ENCODE assay signal across 14 mouse cellular contexts in the genomic region with DNA sequence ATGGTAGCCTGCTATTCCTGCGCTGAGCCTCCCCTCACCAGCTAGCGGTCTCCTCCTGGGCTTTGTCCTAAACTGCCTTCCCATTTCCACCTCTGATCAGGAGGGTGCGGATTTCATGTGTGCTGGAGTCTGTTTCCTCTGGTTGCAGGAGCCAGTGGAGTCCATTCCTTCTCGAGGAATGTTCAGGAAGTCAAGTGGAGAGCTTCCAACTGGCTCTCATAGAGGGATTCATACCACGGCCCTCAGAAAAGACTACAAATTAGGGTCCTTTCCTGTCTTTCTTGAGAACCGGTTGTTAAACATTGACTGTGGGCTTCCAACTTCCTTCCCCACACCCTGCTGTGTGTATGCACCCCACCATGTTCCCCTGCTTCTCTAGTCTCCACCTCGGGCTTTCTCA.
DNase-seq lines count a peak whose midpoint lies in the region; ATAC-seq and TF ChIP-seq lines count a peak whose summit lies in the region.
"Had no signal": no experiment of that assay in that cellular context is flagged by ENCODE, and none has a peak within 500 bp of the region (broad histone marks: within the 10 kb centered on the region; RNA-seq: fewer than 3 reads in every experiment).

No protein-coding gene starts in this region.

- no peaks in the 10 kb centered on the region for H3K9me3 ChIP-seq in hindbrain, embryonic 12.5 days (replicated peaks)
- no peaks in the 10 kb centered on the region for H3K9me3 ChIP-seq in hindbrain, postnatal 0 days (ENCODE audit: low read length)
- H3K9me3 ChIP-seq in embryonic facial prominence, embryonic 13.5 days = no peaks in the 10 kb centered on the region
- H3K9me3 ChIP-seq in limb, embryonic 12.5 days = no peaks in the 10 kb centered on the region

- 69% methylated on average over 7 of the region's 7 CpGs for WGBS in hindbrain, embryonic 12.5 days
- WGBS in hindbrain, postnatal 0 days = 61% methylated on average over 7 of the region's 7 CpGs
- WGBS in embryonic facial prominence, embryonic 13.5 days = 46% methylated on average over 7 of the region's 7 CpGs
- 58% methylated on average over 7 of the region's 7 CpGs for WGBS in limb, embryonic 12.5 days

- intact Hi-C loops in left cerebral cortex, postnatal 4 days (cut with DNase I) = no loop called here

- DNase-seq in hindbrain, postnatal 0 days (ENCODE audit: low spot score) = no peak
- DNase-seq in lung, postnatal 4 days = peak; percentile 35 to 38
- DNase-seq in natural killer cell, adult 2 months (ENCODE audit: low spot score in 2 of 2) = no peak
- no peak for DNase-seq in spleen, adult 12 weeks (ENCODE audit: low spot score)
- DNase-seq in left cerebral cortex, postnatal 4 days = no peak
- DNase-seq: adrenal gland, postnatal 14 days; gastrocnemius, postnatal 25 days; right cerebral cortex, postnatal 4 days had no signal

- no peak for TF ChIP-seq CTCF in hindbrain, postnatal 0 days (IDR thresholded peaks at IDR 0.05; ENCODE audit: low read depth)

- H3K4me3 ChIP-seq in hindbrain, embryonic 12.5 days = no peak overlapping the region
- no peak overlapping the region for H3K4me3 ChIP-seq in hindbrain, postnatal 0 days (ENCODE audit: low read length)
- H3K4me3 ChIP-seq in embryonic facial prominence, embryonic 13.5 days = no peak overlapping the region
- no peak overlapping the region for H3K4me3 ChIP-seq in limb, embryonic 12.5 days (replicated peaks)

- H3K27ac ChIP-seq in hindbrain, embryonic 12.5 days = 0 out of 2 replicates have a peak overlapping the region, but pooled peaks have one; percentile 13
- no peak overlapping the region for H3K27ac ChIP-seq in hindbrain, postnatal 0 days
- peak overlapping the region; percentile 91 for H3K27ac ChIP-seq in embryonic facial prominence, embryonic 13.5 days
- peak overlapping the region; percentile 83 for H3K27ac ChIP-seq in limb, embryonic 12.5 days
- H3K27ac ChIP-seq: liver, embryonic 14.5 days had no signal

- no peaks in the 10 kb centered on the region for H3K27me3 ChIP-seq in hindbrain, embryonic 12.5 days
- H3K27me3 ChIP-seq in hindbrain, postnatal 0 days (ENCODE audit: insufficient read depth, low read length) = no peaks in the 10 kb centered on the region
- no peaks in the 10 kb centered on the region for H3K27me3 ChIP-seq in embryonic facial prominence, embryonic 13.5 days
- no peaks in the 10 kb centered on the region for H3K27me3 ChIP-seq in limb, embryonic 12.5 days

- H3K4me1 ChIP-seq in hindbrain, embryonic 12.5 days = peaks cover 35% of the 10 kb centered on the region
- peaks cover 11% of the 10 kb centered on the region for H3K4me1 ChIP-seq in hindbrain, postnatal 0 days (ENCODE audit: insufficient read depth, low read length)
- H3K4me1 ChIP-seq in embryonic facial prominence, embryonic 13.5 days = peaks cover 62% of the 10 kb centered on the region
- H3K4me1 ChIP-seq in limb, embryonic 12.5 days (replicated peaks) = peaks cover 43% of the 10 kb centered on the region

- H3K36me3 ChIP-seq in hindbrain, embryonic 12.5 days = no peaks in the 10 kb centered on the region
- H3K36me3 ChIP-seq in hindbrain, postnatal 0 days (ENCODE audit: insufficient read depth, low read length) = no peaks in the 10 kb centered on the region
- H3K36me3 ChIP-seq in embryonic facial prominence, embryonic 13.5 days = no peaks in the 10 kb centered on the region
- no peaks in the 10 kb centered on the region for H3K36me3 ChIP-seq in limb, embryonic 12.5 days

- H3K4me2 ChIP-seq in hindbrain, embryonic 12.5 days (replicated peaks) = no peak overlapping the region
- H3K4me2 ChIP-seq in hindbrain, postnatal 0 days (ENCODE audit: low read depth, low read length) = no peak overlapping the region
- peak overlapping the region; percentile 47 for H3K4me2 ChIP-seq in embryonic facial prominence, embryonic 13.5 days
- H3K4me2 ChIP-seq in limb, embryonic 12.5 days = no peak overlapping the region; the same call in 1 of the 2 replicates

- no peak for ATAC-seq in hindbrain, embryonic 12.5 days (ENCODE audit: low FRiP score)
- ATAC-seq in hindbrain, postnatal 0 days = no peak
- no peak for ATAC-seq in embryonic facial prominence, embryonic 13.5 days (ENCODE audit: insufficient number of reproducible peaks, insufficient read depth, low FRiP score, low TSS enrichment, low read depth)
- no peak; the same call in 1 of the 2 replicates for ATAC-seq in limb, embryonic 12.5 days (ENCODE audit: insufficient number of reproducible peaks, insufficient read depth, low FRiP score, low TSS enrichment, low read depth)
- ATAC-seq: forebrain, embryonic 14.5 days; midbrain, embryonic 16.5 days had no signal

- no peak overlapping the region for H3K9ac ChIP-seq in hindbrain, embryonic 12.5 days
- no peak overlapping the region for H3K9ac ChIP-seq in hindbrain, postnatal 0 days (replicated peaks; ENCODE audit: low read length)
- no peak overlapping the region for H3K9ac ChIP-seq in embryonic facial prominence, embryonic 13.5 days
- H3K9ac ChIP-seq in limb, embryonic 12.5 days (replicated peaks) = no peak overlapping the region
- H3K9ac ChIP-seq: liver, embryonic 14.5 days had no signal

Comparison
In these comparisons a context has a peak if more than half of its experiments do, and no peak if none do; other contexts are left out.
1. DNase-seq: peak in lung, postnatal 4 days (2 of 2); none in hindbrain, postnatal 0 days (single experiment), natural killer cell, adult 2 months (0 of 2), spleen, adult 12 weeks (single experiment) and left cerebral cortex, postnatal 4 days (single experiment).